Mouse (Mus musculus): ENCODE measurements at regions not wholly inside any gene's neighbourhood (a gene's known extent, or its start where the extent isn't known, plus 50 kb on each side); places are given as distances from the start of the nearest gene placed in this dataset.

- peak; percentile 33 to 45 for DNase-seq
These were observed 52.7 kb downstream of the Phlda1 start for GRCm38 (mm10) chr10:111558675-111559340.

GRCm38 (mm10) chr10:111559341-111560246, 53.5 kb downstream of the Phlda1 start:
- DNase-seq, result no peak

DNA sequence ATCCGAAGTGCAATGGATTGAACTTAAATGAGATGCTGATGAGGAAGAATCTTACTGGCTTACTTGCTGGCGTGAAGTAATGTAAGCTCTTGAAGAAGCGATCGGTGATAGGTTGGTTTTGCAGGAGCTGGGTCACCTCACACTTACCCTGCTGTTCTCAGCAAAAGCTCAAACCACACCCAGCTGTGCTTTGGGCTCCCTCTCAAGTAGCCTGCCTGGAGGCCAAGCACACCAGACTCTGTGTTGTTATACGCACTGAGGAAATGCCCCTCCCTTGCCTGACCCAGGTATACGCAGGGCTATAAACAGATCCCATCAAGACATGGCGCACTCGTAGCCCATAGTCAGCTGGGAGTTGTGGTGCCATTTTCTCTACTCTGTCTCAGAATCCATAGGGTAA, 56.5 kb downstream of the Phlda1 start:
- DNase-seq, result no peak

DNA sequence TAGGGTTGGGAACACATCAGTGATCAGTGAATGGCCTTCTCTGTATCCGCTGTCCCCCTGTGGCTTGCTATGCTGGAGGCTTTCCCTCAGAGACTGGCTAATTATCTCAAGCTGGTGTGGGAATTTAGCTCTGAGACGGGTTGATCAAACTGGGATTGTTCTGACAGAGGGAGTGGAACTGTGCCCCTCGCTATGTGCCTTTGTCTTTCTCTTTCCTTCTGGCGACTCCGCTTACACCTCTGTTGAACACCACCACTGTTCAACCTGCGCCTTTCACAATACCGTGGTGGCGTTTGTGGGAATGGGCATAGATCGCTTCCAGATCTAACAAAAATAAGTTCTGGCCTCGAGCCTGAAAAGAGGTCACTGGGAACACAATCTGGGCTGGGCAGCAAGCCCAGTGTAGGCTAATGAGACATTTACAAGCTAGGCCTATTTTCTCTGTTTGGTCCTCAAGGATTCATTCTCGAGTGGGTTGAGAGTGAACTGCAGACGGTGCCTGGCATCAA, 60.8 kb downstream of the Phlda1 start:
- peak; percentile 57 to 72 for DNase-seq

DNA sequence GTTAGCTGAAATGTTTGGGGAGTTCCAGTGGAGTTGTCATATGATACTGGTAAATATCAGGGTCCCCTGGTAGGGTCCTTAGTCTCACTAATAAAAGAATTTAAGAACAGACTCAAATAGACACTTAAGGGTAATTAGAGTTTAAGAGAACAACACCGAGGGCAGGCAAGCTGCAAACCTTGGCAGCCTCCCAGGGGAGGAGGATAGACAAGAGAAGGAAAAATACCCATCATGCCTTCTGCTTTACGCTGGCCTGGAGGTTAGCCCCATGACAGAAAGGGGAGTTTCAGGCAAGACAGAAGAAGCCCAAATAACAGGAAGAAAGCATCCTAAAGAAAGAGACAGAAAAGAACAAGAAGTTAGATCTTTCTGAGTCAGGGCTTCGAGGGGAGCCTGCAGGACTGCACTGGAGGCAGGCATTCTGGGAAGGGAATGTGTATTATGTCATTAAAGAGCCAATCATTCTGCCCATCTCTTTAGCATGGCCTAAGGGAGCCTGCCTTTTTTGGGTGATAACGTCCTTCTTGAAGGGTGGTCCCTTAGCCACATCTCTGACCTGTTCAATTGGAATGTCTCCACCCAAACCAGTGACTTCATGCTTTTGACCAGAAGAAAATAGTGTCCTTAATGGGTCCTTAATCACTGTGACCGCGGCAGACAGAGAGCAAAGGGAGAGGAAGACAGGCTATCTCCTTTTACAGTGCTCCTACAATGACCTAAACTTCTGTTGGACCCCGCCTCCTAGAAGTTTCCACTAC, 64.6 kb downstream of the Phlda1 start:
- DNase-seq, result peak in 1 of 2 experiments; percentile 31

DNA sequence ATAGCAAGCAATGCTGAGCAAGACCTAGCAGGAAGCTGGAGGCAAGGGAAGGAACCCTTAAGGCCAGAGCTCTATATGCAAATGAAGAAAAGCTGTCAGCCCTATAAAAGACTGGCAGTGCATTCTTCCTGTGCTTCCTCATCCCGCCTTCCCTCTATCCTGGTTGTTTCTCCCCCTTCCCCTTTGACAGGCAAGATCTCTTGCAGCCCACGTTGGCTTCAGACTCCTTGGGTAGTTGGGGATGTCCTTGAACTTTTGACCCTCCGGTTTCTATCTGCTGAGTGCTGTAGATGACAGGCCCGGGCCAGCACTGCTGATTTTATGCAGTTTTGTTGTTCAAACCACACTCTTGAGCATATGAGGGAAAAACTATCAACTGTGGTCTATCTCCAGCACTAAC, 68.1 kb downstream of the Phlda1 start:
- DNase-seq, result no peak

GRCm38 (mm10) chr10:111574812-111575211, 68.7 kb downstream of the Phlda1 start:
- DNase-seq, result no peak

DNA sequence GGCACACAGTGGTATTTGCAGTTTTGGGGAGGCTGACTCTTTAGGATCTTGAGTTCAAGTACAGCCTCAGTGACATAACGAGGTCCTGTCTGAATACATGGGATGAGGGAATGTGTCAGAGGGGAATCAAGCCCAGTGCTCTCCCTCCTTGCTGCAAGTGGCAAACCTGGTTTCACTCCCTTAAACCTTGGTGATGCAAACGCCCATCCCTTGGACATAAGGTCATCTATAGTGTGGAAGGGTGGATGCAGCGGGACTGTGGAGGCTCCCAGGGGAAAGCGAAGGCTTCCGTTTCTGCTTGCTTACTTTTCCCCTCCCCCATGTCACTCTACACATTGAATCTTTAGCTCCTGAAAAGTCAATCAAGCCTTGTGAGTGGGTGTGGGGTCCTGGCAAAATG, 69.2 kb downstream of the Phlda1 start:
- no peak for DNase-seq

DNA sequence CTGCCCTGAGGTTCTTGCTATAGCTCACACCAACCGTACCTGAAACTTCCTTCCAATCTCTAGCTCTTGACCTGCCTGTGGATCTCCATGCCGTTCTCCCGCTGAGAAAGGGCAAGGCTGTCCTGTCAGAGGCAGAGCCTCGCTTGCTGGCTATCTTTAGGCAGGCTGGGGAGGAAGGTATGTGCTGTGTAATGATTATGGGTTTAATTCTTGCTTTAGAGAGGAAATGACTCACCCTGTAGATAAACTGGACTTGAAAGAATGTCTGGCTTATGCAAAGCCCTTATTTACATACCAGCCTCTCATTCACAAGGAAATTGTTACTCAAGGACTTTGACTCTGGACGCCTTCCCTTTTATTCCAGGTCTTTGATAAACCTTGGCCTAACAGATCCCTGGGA, 69.8 kb downstream of the Phlda1 start:
- DNase-seq, result no peak

- no peak for DNase-seq
These were observed 70.4 kb downstream of the Phlda1 start for GRCm38 (mm10) chr10:111576395-111577069.

GRCm38 (mm10) chr10:111578536-111578935, 72.5 kb downstream of the Phlda1 start:
- peak; percentile 19 to 43 for DNase-seq

- DNase-seq, result no peak
These were observed 73.4 kb downstream of the Phlda1 start for GRCm38 (mm10) chr10:111579481-111579880.

GRCm38 (mm10) chr10:111580401-111581100, 74.5 kb downstream of the Phlda1 start:
- peak; percentile 71 to 75 for DNase-seq

DNA sequence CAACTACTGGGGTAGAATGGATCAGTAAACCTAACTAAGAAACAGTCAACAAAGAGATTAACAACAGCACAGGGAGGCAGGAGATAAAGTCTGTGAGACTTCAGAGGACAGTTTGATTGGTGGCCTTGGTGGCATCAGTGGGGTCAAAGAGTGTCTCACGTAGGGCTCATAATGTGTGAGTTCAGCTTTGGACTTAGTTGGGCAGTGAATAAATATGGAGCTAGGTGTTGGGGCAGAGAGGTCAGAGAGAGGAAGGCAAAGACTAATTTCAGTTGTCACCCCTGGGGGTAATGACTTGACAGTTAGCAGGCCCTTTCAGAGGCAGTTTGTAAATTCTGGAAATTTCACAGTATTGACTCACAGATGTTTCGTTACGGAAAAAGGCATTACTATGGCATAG, 75.8 kb downstream of the Phlda1 start:
- DNase-seq, result no peak

- peak; percentile 73 to 74 for DNase-seq
These were observed 76.4 kb downstream of the Phlda1 start for GRCm38 (mm10) chr10:111582321-111583123.

GRCm38 (mm10) chr10:111583124-111583743, 77.1 kb downstream of the Phlda1 start:
- peak; percentile 40 to 44 for DNase-seq

DNA sequence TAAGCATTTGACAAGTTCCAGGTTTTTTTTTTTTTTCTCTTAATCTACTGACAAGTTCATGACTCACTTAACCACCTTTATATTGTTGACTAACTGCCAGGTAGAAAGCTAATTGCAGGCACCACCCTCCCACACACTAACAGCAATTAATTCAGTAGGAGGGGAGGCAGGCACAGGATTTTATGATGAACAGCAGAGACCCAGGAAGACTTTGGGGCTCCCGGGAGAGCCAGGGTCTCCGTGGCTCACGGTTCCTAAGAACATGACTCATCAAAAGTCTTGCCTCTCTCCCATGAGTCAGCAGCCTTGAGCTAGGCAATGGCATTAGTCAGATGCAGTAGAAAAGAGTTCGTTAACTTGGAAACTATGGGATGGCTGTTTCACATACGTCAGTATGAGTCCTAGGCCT, 77.7 kb downstream of the Phlda1 start:
- no peak for DNase-seq

GRCm38 (mm10) chr10:111587891-111588611, 82.0 kb downstream of the Phlda1 start:
- peak in 1 of 2 experiments; percentile 49 for DNase-seq

DNA sequence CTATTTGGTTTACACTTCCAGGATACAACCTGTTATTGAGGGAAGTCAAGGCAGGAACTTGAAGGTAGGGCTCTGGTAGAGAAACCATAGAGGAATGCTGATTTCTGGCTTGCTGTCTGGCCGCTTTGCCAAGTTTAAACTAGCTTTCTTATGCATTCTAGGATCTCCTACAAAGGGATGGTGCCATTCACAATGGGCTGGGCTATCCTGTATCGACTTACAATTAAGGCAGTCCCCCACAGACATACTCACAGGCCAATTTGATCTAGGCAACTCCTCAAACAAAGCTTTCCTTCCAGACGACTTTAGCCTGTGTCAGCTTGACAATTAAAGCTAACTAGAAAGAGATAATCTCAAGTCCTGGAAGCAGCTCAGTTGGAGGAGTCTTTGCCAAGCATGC, 83.1 kb downstream of the Phlda1 start:
- DNase-seq, result no peak
